Mouse (Mus musculus): ENCODE results near the gene Mrpl44.

- TF ChIP-seq POLR2A (IDR thresholded peaks at IDR 0.05; ENCODE audit: extremely low read depth, insufficient read depth, low read length) = no peak
- TF ChIP-seq CTCF (IDR thresholded peaks at IDR 0.05; ENCODE audit: low read depth, low read length) = no peak
Measured at GRCm38 (mm10) chr1:79774164-79774780, 1.5 kb upstream of the Mrpl44 start.

Data from liver, adult 2 months (tissue).